Mouse (Mus musculus): Measurements from ENCODE around the gene Slc9c1.
"Not testable (repeated sequence)": the region's sequence is repeated elsewhere in the genome, so short reads cannot be mapped to it uniquely, and the experiment has no call there.

The Slc9c1 gene

GRCm38 (mm10) chr16:45535009-45535408, at the start of gene Slc9c1:
Gene Slc9c1 (plus strand): TSS chr16:45535309.
- DNase-seq (ENCODE audit: low spot score), result no peak

GRCm38 (mm10) chr16:45492927-45493326, 42.2 kb upstream of the Slc9c1 start, which contains the start of gene Gm609:
Gene Gm609 (minus strand): TSS chr16:45492969.
- DNase-seq (ENCODE audit: low spot score), result no peak

DNA sequence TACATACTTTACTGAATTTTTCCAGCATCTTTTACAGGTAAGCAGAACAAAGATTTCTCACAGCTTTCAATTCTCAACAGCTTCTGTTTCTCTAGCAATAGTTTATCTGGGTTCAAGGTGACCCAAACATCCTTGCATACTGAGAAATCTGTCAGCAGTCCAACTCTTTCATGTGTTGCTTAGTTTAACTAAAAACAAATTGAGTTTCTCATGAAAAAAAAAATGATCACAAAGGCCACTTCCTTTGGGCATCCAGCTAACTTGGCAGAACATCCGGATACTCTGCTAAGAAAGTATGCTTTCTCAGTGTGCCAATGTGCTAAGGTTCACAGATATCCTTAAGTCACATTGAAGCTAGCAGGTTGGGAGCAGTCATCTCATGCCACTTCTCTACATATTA, 39.8 kb upstream of the Slc9c1 start:
- DNase-seq (ENCODE audit: low spot score), result no peak

DNA sequence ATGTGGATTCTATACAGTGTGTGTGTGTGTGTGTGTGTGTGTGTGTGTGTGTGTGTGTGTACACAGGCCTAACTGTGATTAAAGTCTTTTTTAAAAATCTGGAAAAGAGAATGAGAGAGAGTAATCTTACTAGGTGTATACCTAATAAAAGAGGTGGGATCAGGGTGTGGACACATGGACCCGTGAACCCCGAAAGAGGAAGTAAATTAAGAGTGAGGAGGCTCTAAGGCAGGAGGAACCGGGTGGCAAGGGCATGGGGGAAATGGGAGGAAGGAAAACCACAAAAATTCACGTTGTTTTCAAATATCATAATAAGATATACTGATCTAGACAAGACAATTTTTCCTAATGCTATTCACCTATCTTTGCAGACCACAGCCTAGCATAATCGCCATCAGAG, 9.6 kb upstream of the Slc9c1 start:
- DNase-seq (ENCODE audit: low spot score), result no peak

GRCm38 (mm10) chr16:45531950-45532349, 3.2 kb upstream of the Slc9c1 start, which contains the start of gene Gm17783:
Gene Gm17783 (minus strand): TSS chr16:45532050.
- no peak for DNase-seq (ENCODE audit: low spot score)

GRCm38 (mm10) chr16:45538342-45538741, 3.2 kb downstream of the Slc9c1 start:
- not testable (repeated sequence) for DNase-seq (ENCODE audit: low spot score)

DNA sequence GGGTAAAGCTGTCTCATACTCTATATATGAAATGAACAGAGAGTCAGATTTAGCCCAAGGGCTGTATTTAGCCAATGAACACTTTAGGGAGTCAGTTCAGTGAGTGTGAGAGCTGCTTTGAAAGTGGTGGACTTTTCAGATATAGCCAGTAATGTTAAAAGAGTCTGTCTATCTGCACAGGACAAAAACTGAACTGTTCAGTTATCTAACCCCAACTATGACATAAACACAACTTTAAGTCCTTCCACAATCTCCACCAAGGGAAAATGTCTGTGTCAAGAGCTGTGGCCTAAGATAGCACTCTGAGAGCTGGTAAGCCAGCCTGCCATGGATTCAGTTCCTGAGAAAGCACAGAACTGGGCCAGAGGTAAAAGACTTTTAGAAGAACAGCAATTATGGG, 7.0 kb downstream of the Slc9c1 start:
- no peak for DNase-seq (ENCODE audit: low spot score)

DNA sequence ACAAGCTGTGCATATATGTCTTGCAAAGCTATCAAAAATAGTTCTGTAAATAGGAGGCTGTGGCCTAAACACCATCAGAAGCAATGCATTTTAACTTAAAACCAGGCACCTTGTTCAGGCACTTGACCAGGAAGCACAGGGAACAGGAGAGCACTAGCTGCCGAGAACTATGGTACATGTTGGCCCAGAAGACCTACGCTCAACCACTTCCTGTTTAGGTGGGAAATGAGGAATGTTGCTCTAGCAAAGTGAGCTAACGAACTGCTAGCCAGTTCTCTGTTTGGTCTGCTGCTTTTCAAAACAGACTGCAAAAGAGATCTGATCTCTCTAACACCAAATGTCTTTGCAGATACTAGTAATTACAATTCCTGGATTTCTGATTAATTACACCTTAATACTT, 9.2 kb downstream of the Slc9c1 start:
- DNase-seq (ENCODE audit: low spot score), result no peak

DNA sequence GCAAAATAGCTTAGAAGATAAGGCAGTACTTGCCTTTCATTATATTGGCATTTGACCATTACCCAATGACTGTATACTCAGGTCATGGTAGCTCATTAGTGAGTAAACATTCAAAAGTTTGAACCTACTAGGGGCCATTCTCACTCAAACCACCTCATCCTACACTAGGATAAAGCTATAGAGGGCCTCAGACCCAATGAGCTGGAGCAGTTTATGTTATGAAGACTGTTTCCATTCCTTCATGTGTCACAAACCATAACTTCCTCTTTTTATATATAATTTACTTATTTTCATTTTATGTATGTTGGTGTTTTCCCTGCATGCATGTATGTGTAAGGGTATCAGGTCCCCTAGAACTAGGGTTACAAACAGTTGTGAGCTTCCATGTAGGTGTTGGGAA, 12.9 kb downstream of the Slc9c1 start:
- no peak for DNase-seq (ENCODE audit: low spot score)

DNA sequence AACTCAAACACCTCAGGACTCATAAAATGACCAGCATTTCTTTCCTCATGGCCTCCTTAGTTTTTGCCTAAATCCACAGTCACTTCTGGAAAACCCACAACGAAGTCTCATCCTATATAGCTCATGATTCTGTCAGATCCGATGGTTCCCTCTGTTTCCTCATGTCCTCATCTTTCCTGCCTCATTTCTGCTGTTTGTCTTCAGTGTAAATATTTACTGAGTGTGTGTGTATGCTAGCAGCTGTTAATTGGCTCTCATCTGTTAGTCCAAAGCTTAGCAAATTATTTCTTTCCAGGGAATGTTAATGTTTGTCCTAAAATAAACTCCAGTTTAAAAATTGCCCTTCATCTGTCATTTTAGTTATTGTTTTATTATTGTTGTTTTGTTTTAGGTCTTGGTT, 16.5 kb downstream of the Slc9c1 start:
- no peak for DNase-seq (ENCODE audit: low spot score)

DNA sequence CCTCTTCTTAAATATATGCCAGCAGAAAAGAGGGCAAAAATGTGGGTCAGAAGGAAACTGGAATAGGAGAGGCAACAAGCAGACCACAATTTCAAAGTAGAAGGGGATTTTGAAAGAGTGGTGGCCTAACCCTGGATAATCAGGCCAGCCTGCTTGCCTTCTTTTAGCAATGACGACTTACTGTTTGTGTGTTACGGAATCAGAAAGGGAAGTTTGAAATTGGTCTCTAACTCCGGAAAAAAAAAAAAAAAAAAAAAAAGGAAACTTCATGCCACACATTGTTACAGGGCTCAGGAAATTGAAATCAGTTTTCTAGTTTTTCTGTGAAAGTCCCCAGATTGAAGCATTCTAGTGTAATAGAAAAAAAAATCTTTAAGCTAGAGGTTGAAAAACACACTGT, 26.6 kb downstream of the Slc9c1 start:
- no peak for DNase-seq (ENCODE audit: low spot score)

GRCm38 (mm10) chr16:45572307-45572706, 37.2 kb downstream of the Slc9c1 start:
- DNase-seq (ENCODE audit: low spot score), result no peak

DNA sequence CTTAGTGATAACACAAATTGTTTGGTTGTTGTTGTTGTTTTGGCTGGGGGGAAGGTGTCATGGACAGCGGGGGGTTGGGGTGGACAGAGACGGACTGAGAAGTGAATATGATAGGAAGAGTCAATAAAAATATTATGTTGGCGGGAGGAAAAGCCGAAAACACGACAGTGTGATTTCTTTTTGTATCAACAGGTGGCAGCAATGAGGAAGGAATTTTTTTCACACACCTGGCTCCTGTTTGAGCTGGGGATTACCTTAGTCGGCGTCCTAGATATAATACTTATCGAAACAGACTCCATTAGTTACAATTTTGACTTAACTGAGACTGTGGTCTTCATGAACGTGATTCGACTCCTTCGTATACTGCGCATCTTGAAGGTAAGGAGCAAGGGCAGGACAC, 44.8 kb downstream of the Slc9c1 start:
- no peak for DNase-seq (ENCODE audit: low spot score)

DNA sequence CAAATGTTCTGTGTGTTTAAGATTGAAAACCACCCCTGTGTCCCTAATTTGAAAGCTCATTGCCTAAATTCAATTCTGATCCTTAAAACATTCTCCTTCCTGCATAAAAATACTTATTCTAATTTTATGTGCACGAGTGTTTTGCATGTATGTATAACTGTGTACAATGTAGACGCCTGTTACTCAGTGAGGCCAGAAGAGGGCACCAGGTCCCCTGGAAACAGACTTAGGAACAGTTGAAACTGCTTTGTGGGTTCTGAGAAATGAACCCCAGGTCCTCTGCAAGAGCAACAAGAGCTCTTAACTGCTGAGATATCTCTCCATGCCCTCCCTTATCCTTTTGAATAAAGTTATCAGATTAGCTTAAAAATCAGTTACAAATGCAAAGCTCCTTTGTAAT, 47.4 kb downstream of the Slc9c1 start:
- peak; percentile 2 for DNase-seq (ENCODE audit: low spot score)

DNA sequence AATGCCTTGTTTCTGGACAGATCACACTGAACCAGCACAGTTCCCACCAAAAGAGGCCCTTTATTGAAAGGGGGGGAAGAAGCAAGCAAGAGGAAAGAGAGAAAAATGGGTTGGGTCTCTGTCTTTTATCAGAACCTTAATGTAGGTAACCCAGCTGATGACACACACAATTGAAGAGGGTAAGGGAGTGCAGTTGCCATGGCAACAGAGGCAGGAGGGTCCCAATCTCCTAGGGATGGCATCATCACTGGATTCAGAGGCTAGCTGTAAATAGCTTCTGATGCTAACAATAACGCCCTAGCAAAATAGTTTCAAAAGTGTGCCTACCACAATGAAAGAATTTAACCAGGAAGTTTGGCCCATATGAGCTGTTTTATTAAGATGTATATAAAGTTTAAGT, 58.5 kb downstream of the Slc9c1 start:
- DNase-seq (ENCODE audit: low spot score), result no peak

GRCm38 (mm10) chr16:45595494-45595893, 60.4 kb downstream of the Slc9c1 start:
- DNase-seq (ENCODE audit: low spot score), result no peak

DNA sequence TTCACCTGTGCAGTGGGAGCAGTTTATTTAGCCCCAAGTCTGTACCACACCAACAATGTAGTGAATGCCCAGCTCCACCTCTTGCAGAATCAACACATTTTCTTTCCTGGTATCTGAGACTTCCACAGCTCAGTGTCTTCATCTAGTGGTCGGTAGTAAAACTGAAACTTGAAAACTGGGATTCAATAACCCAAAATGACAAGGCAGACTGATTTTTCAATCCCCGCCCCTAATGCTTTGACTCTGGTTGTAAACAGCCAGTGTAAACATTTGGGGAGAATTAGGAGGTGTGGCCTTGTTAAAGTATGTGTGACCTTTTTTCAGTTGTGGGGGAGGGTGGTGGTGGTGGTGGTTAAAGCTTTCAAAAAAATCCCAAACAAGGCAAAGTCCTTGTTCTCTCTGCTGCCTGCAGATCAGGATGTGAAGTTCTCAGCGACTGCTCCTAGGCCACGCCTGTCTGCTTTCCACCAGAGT, 73.4 kb downstream of the Slc9c1 start:
- peak; percentile 16 for DNase-seq (ENCODE audit: low spot score)

DNA sequence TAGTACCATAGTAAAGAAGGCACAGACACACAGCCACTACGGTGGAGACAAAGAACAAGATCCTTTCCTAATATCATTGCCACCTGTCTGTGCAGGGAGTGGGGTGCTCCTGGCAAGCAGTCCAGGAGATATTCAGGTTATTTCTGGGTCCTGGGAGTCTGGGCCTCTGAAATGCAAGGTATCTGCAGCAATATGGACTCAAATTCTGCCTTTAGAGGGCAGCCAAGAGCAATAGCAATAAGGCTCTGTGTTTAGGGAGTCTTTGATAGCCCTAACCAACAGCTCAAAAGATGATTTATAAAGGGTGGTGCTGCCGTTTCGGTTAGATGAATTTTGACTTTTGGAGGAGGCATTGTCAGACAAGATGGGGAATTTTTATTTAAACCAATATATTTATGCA, 74.2 kb downstream of the Slc9c1 start:
- DNase-seq (ENCODE audit: low spot score), result peak; percentile 20

DNA sequence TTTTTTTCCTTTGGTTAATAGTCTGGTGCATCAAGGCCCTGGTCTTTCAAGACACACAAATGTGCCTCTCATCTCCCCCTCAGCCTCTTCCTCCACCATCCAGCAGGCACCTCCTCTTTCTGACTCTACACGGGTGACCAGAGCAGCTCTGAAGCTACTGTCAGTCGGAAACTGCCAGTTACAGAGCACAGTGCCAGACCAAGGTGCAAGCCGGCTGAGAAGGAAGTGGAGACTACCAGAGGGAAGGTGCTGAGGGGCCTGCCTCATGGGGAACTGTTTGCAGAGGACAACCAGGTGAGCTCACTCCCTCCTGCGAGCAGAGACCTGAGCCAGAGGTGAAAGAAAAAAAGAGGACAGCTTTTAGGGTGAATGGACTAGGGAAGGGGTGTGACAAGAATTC, 75.2 kb downstream of the Slc9c1 start, which contains the start of gene Gcsam:
Gene Gcsam (plus strand): TSS at position 114 of the 400 bp plus-strand sequence.
- no peak for DNase-seq (ENCODE audit: low spot score)

GRCm38 (mm10) chr16:45613247-45613646, 78.1 kb downstream of the Slc9c1 start:
- DNase-seq (ENCODE audit: low spot score), result no peak

- DNase-seq (ENCODE audit: low spot score), result no peak
These were observed 80.8 kb downstream of the Slc9c1 start for GRCm38 (mm10) chr16:45615944-45616343.

DNA sequence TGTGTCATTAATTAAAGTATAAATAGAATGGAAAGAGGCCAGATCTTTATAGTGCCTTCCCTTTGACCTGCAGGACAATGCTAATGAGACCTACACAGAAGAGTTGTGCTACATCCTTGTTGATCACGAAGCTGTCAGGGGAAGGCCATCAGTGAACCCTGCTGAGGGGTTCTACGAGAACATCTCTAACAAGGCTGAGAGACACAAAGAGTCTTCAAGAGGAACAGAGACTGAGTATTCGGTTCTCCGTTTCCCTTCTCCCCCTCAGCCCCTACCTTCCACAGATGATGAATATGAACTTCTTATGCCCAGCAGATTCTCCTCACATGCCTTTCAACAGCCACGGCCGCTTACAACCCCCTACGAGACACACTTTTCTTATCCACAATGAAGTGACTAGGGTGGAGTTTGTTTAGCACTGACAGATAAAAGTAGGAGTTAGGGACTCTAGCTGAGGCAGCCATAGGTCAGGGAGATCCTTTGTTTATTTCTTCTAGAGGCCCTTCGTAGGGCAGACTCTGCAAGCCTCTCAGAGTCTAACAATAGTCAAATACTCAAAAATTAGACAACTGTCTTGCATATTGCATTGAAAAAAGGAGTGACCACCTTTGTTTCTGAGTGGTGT, 84.8 kb downstream of the Slc9c1 start:
- no peak for DNase-seq (ENCODE audit: low spot score)

DNA sequence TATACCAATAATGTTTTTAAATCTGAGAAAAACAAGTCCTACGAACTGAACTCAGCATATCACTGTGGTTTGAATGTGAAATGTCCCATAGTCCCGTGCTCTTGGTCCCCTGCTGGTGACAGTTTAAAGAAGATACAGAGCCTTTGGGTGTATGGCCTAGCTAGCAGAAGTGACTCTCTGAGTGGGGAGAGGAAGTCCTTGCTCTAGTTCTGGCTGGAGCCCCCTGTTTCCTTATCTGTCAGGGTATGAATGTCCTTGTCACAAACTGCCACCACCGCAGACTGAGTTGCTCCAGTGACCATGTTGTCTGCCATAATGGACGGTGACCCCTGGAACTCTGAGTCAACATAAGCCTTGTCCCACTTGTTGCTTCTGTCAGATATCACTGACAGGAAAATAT, 88.1 kb downstream of the Slc9c1 start:
- DNase-seq (ENCODE audit: low spot score), result no peak

DNA sequence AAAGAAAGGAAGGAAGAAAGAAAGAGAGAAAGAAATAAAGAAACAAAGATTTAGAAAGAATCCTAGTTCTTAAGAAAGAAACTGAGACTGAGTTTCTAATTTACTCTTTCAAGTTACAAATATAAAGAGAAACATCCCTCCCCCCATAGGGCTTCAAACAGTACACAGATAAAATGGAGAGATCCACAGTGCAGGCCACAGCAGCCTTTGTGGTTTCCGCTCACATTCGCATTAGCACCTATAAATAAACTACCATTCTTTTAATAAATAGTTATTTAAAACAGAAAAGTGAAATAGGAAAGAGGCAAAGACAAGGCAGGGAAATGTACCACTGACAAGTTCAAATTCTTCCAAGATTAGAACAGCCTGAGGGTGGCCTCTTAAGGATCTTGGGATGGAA, 89.7 kb downstream of the Slc9c1 start:
- no peak for DNase-seq (ENCODE audit: low spot score)
